Mouse (Mus musculus) liver, adult 2 months (tissue): Measurements from ENCODE around the gene Lpgat1. TPM values are rescaled to one million over a fixed set of nuclear protein-coding genes. Genes with fewer than 3 reads are reported as not detected.

ENCODE experiments used
- DNase-seq: peaks from one replicate; pipeline ENCODE4 v3.0.0-alpha.2; 2011; ENCODE audit warnings: low read depth, low spot score; ENCODE audit errors: extremely low read depth
- H3K27ac ChIP-seq: fragments of 200-500 bp; replicated peaks from 2 replicates; pipeline ENCODE4 v1.5.1; 2012; ENCODE audit warnings: low read depth, mild to moderate bottlenecking, control low read depth, inconsistent platforms, low read length; ENCODE audit not compliant: insufficient read depth
- H3K27me3 ChIP-seq: fragments of 200-500 bp; 2 replicates; pipeline ENCODE4 v1.6.1; 2012; ENCODE audit warnings: mild to moderate bottlenecking, moderate library complexity, low read length, inconsistent platforms; ENCODE audit not compliant: control insufficient read depth, insufficient read depth
- H3K36me3 ChIP-seq: fragments of 200-500 bp; 2 replicates; pipeline ENCODE4 v1.6.1; 2012; ENCODE audit warnings: low read length, inconsistent platforms; ENCODE audit not compliant: control insufficient read depth, insufficient read depth
- H3K4me1 ChIP-seq: fragments of 200-500 bp; 2 replicates; pipeline ENCODE4 v1.6.1; 2011; ENCODE audit warnings: low read length; ENCODE audit not compliant: control insufficient read depth, insufficient read depth
- H3K4me3 ChIP-seq: fragments of 200-500 bp; 2 replicates; pipeline ENCODE4 v1.5.1; 2011; ENCODE audit warnings: low read depth, mild to moderate bottlenecking, control low read depth, low read length, moderate library complexity; ENCODE audit not compliant: insufficient read depth
- H3K79me2 ChIP-seq: fragments of 200-500 bp; 2 replicates; pipeline ENCODE4 v1.6.1; 2012; ENCODE audit warnings: inconsistent platforms, mild to moderate bottlenecking, low read length, moderate library complexity; ENCODE audit not compliant: control insufficient read depth, insufficient read depth
- H3K9ac ChIP-seq: fragments of 200-500 bp; 2 replicates; pipeline ENCODE4 v1.6.1; 2012; ENCODE audit warnings: low read depth, mild to moderate bottlenecking, control low read depth, inconsistent platforms, low read length
- CTCF ChIP-seq: fragments of 200-500 bp; IDR thresholded peaks from 2 replicates; pipeline ENCODE4 v1.5.1; 2011; ENCODE audit warnings: low read depth, low read length, control low read depth
- POLR2A ChIP-seq: fragments of 200-500 bp; IDR thresholded peaks from 2 replicates; pipeline ENCODE4 v1.6.1; 2011; ENCODE audit warnings: low read length, control low read depth; ENCODE audit not compliant: insufficient read depth; ENCODE audit errors: extremely low read depth
- WGBS: fragments of 180-500 bp; shearing (Covaris S2); methylation state at CpG from one replicate; pipeline ENCODE4 v1.1.7; 2018; 5-methylcytosine and 5-hydroxymethylcytosine counted together
- polyA plus RNA-seq: library from polyadenylated mRNA; depleted of rRNA; stranded (reverse); fragments of >200 nt; gene quantifications from 2 replicates; pipeline ENCODE4 v1.2.3, GENCODE M21; 2012; rRNA removed
- total RNA-seq: library from RNA; depleted of rRNA; stranded (reverse); fragments of >200 nt; gene quantifications from 2 replicates; pipeline ENCODE4 v1.2.3, GENCODE M21; 2014; rRNA removed

The Lpgat1 gene
- total RNA-seq = 71.2 and 82.1 TPM in 2 replicates
- 19.8 and 27.9 TPM in 2 replicates for polyA plus RNA-seq

DNA sequence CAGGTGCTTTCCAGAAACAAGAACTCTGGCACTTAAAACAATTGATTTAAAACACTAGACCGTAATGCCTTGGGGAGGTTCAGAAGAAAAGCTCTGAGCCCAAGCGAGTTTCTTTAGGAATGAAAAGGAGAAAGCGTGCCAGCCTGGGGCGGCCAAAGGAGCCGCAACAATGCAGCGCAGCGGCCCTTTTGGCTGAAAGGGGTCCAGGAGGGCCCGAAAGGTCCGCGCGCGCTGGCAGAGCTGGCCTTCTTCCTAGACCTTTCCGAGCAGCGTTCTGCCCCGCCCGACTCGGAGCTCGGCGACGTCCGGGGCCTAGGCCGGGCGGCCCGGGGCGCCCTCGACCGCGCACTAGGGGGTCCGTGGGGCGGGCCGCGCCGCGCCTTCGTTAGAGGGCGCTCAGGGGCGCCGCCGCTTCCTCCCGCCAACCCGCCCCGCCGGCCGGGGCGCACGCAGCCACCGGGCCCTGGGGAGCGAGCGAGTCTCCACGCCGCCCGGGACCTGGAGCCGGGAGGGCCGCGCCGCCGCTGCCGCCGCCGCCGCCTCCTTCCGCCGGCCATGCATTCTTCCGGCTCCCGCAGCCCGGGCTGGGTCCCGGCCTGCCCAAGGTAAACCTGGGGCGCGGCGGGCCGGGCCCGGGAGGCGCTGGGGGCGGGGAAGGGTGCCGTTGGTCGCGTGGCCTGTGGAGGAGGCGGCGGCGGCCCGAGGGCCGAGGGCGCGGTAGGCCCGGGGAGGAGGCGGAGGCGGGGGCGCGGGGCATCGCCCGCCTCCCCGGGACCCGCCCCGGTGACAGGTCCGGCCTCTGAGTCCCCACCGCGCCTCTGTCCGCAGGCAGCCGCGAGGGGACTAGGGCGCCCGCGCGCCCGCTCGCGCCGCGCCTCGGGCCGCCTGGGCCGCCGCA lies at the start of gene Lpgat1:
Lpgat1 (plus strand) TSS at position 234 of the 898 bp plus-strand sequence.
- no peaks in the 10 kb centered on the region for H3K27me3 ChIP-seq
- H3K4me1 ChIP-seq = peaks cover 15% of the 10 kb centered on the region
- H3K36me3 ChIP-seq = peaks cover 12% of the 10 kb centered on the region
- peak; percentile 61 for DNase-seq
- H3K9ac ChIP-seq = peak within 1 kb of the TSS; percentile 90
- H3K27ac ChIP-seq = peak within 1 kb of the TSS; percentile 98
- peaks cover 10% of the 10 kb centered on the region; the same call in 1 of the 2 replicates for H3K79me2 ChIP-seq
- H3K4me3 ChIP-seq = peak within 1 kb of the TSS; percentile 99
- TF ChIP-seq POLR2A = peak; percentile 48
- TF ChIP-seq CTCF = no peak
- under 1% methylated on average over 106 of the region's 113 CpGs for WGBS

DNA sequence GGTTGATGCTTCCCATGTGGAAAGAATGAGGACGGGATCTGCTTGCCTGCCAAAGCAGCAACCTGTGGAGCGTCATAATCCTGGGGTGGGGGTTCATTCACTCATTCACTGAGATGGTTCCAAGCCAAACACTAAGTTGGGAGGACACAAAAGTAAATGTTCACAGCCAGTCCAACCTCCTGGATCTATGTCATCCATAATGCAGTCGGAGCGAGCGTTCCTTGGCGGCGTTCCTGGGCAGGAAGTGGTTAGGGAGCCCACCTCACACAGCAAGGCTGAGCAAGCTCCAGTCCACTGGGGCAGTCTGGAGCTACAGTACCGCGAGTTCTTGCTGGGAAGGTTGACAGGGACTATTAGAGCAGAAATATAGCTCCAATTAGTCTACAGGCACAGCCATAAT lies 49.6 kb upstream of the Lpgat1 start:
- Histone ChIP-seq H3K36me3 (no peaks in the 10 kb centered on the region), H3K79me2 (no peaks in the 10 kb centered on the region), H3K9ac (no peak overlapping the region), H3K4me1 (peaks cover 2% of the 10 kb centered on the region; the same call in 1 of the 2 replicates), H3K4me3 (no peak overlapping the region), H3K27me3 (no peaks in the 10 kb centered on the region), H3K27ac (no peak overlapping the region)
- DNase-seq = no peak
- TF ChIP-seq CTCF = no peak
- no peak for TF ChIP-seq POLR2A
- WGBS = 89% methylated on average over 9 of the region's 9 CpGs

DNA sequence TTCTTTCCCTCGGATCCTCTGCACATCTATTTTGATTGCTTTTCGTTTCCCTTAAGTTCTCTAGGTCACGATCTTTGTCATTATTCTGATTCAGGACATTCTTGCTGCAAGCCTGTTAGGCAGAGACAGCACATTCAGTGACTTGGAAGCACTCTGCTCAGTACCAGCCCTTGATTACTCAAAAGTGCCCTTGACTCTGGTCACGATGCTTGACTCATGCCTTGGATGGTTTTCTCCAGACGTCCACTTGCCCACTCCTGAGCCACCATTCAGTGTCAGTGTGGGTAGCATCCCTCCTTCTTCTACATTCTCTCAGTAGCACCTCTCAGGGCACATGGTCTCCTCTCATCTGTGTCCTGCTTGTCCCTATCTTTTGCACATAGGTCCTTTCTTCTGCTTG lies 43.6 kb upstream of the Lpgat1 start:
- H3K4me3 ChIP-seq = no peak overlapping the region
- no peak overlapping the region for H3K27ac ChIP-seq
- no peaks in the 10 kb centered on the region for H3K36me3 ChIP-seq
- H3K79me2 ChIP-seq = no peaks in the 10 kb centered on the region
- no peaks in the 10 kb centered on the region for H3K27me3 ChIP-seq
- no peak for DNase-seq
- 86% methylated on average over 5 of the region's 5 CpGs for WGBS
- TF ChIP-seq CTCF = no peak
- TF ChIP-seq POLR2A = no peak
- no peaks in the 10 kb centered on the region for H3K4me1 ChIP-seq
- no peak overlapping the region for H3K9ac ChIP-seq

DNA sequence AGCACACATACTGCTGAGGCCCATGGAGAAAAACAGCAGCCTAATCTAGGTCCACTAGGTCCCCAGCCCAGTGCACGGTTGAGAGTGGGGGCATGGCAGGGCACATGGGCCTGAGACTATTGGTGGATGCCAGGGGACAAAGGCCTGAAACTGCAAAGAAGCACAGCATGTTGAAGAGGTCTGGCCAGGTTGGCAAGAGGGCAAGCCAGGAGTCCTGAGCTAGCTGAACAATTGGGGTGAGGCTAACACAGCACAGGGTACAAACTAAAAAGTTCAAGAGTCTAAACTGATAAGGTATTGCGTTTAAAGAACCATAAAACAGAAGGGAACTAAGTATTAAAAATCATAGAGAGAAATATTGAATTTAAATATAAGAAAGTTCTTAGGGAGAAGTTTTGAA lies 36.0 kb upstream of the Lpgat1 start:
- H3K36me3 ChIP-seq = no peaks in the 10 kb centered on the region
- H3K4me3 ChIP-seq = no peak overlapping the region
- 0 out of 2 replicates have a peak, but pooled peaks cover 3% of the 10 kb centered on the region for H3K4me1 ChIP-seq
- H3K27ac ChIP-seq = peak overlapping the region; percentile 50; the same call in 1 of the 2 replicates
- no peak overlapping the region for H3K9ac ChIP-seq
- DNase-seq = peak; percentile 93
- no peaks in the 10 kb centered on the region; the same call in 1 of the 2 replicates for H3K79me2 ChIP-seq
- TF ChIP-seq POLR2A (no peak), CTCF (no peak)
- no peaks in the 10 kb centered on the region for H3K27me3 ChIP-seq
- WGBS = 16% methylated on average over 2 of the region's 2 CpGs

DNA sequence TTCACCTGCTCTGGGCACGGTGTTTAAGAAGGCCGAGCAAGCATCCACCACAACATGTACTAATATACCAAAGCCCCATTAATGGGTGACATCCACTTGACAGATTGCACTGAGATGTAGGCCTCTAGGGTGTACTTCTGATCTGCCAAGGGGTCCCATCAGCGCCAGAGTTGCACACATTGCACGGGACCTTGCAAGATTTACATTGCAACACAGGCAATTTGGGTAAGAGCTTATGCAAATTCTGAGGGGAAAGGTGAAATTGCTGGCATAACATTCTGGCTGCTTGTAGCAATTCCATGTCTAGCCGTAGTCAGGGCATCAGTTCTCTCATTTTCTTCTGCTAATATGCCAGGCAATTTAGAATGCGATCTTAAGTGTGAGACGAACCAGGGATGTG lies 30.1 kb upstream of the Lpgat1 start:
- H3K27ac ChIP-seq = no peak overlapping the region
- H3K27me3 ChIP-seq = no peaks in the 10 kb centered on the region
- DNase-seq = peak; percentile 79
- no peaks in the 10 kb centered on the region; the same call in 1 of the 2 replicates for H3K79me2 ChIP-seq
- no peaks in the 10 kb centered on the region for H3K36me3 ChIP-seq
- 49% methylated on average over 7 of the region's 7 CpGs for WGBS
- no peak overlapping the region for H3K4me3 ChIP-seq
- no peak overlapping the region for H3K9ac ChIP-seq
- peaks cover 9% of the 10 kb centered on the region; the same call in 1 of the 2 replicates for H3K4me1 ChIP-seq
- TF ChIP-seq POLR2A (no peak), CTCF (no peak)

DNA sequence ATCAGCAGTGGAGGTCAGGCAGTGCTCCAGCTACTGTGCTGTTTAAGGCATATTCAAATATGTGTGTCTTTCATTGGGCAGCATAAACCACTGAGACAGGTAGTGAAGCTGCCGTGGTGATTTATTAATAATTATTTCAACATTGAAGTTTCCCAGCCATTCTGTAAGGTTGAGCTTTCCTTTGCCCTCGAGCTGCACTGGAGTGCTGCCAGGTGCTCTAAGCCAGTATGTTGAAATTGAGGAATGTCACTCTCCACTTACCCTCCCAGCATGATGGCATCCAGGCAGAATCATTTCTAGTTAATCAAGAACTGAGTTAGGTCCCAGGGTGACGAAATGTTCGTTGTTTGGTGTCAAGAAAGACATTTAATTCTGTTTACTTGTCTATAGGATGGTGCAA lies 24.4 kb upstream of the Lpgat1 start:
- DNase-seq = peak; percentile 95
- WGBS = 13% methylated on average over 4 of the region's 4 CpGs

More for the DNA sequence above, 24.4 kb upstream of the Lpgat1 start:
- Histone ChIP-seq H3K27me3 (no peaks in the 10 kb centered on the region), H3K27ac (peak overlapping the region; percentile 85), H3K9ac (no peak overlapping the region), H3K4me3 (no peak overlapping the region; the same call in 1 of the 2 replicates), H3K36me3 (no peaks in the 10 kb centered on the region), H3K79me2 (no peaks in the 10 kb centered on the region), H3K4me1 (peaks cover 3% of the 10 kb centered on the region)
- TF ChIP-seq CTCF (no peak), POLR2A (no peak)
